Mouse (Mus musculus) liver, embryonic 12.5 days (tissue): ENCODE data around the gene Lypd5. TPM values are rescaled to one million over a fixed set of nuclear protein-coding genes. Genes with fewer than 3 reads are reported as not detected.

Experiments used
- ATAC-seq: fragments of 200-750 bp; cut with Nextera tagmentation; 2 replicates; pipeline ENCODE4 v1.8.0; 2017; ENCODE audit warnings: moderate number of reproducible peaks, mild to moderate bottlenecking, moderate library complexity
- H3K27ac ChIP-seq: fragments of 300-500 bp; sonication (generic); 2 replicates; pipeline ENCODE4 v1.5.1; 2016; ENCODE audit warnings: mild to moderate bottlenecking
- H3K27me3 ChIP-seq: fragments of 300-500 bp; sonication (generic); replicated peaks from 2 replicates; pipeline ENCODE4 v1.6.1; 2016; ENCODE audit warnings: mild to moderate bottlenecking, moderate library complexity
- H3K36me3 ChIP-seq: fragments of 300-500 bp; sonication (generic); 2 replicates; pipeline ENCODE4 v1.6.1; 2016; ENCODE audit warnings: mild to moderate bottlenecking, moderate library complexity
- H3K4me1 ChIP-seq: fragments of 300-500 bp; sonication (generic); 2 replicates; pipeline ENCODE4 v1.6.1; 2016
- H3K4me2 ChIP-seq: fragments of 300-500 bp; sonication (generic); 2 replicates; pipeline ENCODE4 v1.6.1; 2016; ENCODE audit warnings: mild to moderate bottlenecking, moderate library complexity
- H3K4me3 ChIP-seq: fragments of 300-500 bp; sonication (generic); 2 replicates; pipeline ENCODE4 v1.5.1; 2016; ENCODE audit warnings: mild to moderate bottlenecking, moderate library complexity
- H3K9ac ChIP-seq: fragments of 300-500 bp; sonication (generic); 2 replicates; pipeline ENCODE4 v1.6.1; 2016; ENCODE audit warnings: mild to moderate bottlenecking, moderate library complexity
- H3K9me3 ChIP-seq: fragments of 300-500 bp; sonication (generic); replicated peaks from 2 replicates; pipeline ENCODE4 v1.6.1; 2016; ENCODE audit warnings: mild to moderate bottlenecking, moderate library complexity
- WGBS: fragments of 180-500 bp; shearing (Covaris S2); methylation state at CpG from one replicate; pipeline ENCODE4 v1.1.7; 2016; ENCODE audit not compliant: insufficient replicate concordance; 5-methylcytosine and 5-hydroxymethylcytosine counted together
- microRNA-seq: library from miRNA; unstranded; fragments of <30 nt; microRNA quantifications from one replicate; pipeline ENCODE4, GENCODE M21; 2017
- polyA plus RNA-seq: library from polyadenylated mRNA; unstranded; fragments of >200 nt; fragmentation: Nextera tagmentation; extraction: Ambion mirVana; gene quantifications from 2 replicates; pipeline ENCODE4 v1.2.1, GENCODE M21; 2016

Gene Lypd5
- polyA plus RNA-seq, 1 experiment from 2014 or later: not detected

DNA sequence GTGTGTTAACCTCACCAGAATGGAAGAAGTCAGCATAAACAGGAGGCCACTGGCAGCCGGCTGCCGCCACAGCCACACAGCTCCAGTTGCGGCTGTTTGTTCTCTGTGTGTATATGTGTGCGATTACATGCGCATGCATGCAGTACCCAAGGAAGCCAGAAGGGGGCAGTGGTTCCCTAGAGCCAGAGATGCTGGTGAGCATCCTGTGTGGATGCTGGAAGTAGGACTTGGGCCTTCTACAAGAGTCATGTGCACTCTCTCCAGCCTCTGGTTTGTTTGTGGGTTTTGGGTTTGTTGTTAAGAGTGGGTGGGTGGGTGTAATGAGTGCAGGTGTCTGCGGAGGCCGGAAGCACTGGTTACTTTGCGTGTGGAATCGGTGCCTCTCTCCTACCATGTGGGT is 53.9 kb downstream of the Lypd5 start:
- Histone ChIP-seq H3K9me3 (no peaks in the 10 kb centered on the region), H3K4me3 (no peak overlapping the region), H3K27ac (no peak overlapping the region), H3K9ac (no peak overlapping the region), H3K4me1 (peaks cover 68% of the 10 kb centered on the region), H3K36me3 (peaks cover 70% of the 10 kb centered on the region), H3K4me2 (no peak overlapping the region), H3K27me3 (no peaks in the 10 kb centered on the region)
- 95% methylated on average over 9 of the region's 9 CpGs for WGBS
- ATAC-seq: no peak

Small RNAs within 50 kb of the gene (microRNA-seq; reads per million reads assigned to microRNA genes)
- gene Gm27592: not detected

Other genes starting within 250 kb of the Lypd5 start
- gene Zfp112, start 236.9 kb upstream of the Lypd5 start, polyA plus RNA-seq: 1.4 and 1.5 TPM in 2 replicates
- 5.5 and 7.1 TPM in 2 replicates for gene Zfp235, start 215.0 kb upstream of the Lypd5 start, polyA plus RNA-seq
- gene Zfp114, start 174.1 kb upstream of the Lypd5 start, polyA plus RNA-seq: 1.4 and 1.5 TPM in 2 replicates
- 2.1 and 4.2 TPM in 2 replicates for gene Zfp111, start 137.8 kb upstream of the Lypd5 start, polyA plus RNA-seq
- gene Zfp109, start 111.6 kb upstream of the Lypd5 start, polyA plus RNA-seq: 2.0 and 2.7 TPM in 2 replicates
- 0.48 and 0.56 TPM in 2 replicates for gene Zfp108, start 94.4 kb upstream of the Lypd5 start, polyA plus RNA-seq
- 1.9 and 2.2 TPM in 2 replicates for gene Zfp93, start 78.8 kb upstream of the Lypd5 start, polyA plus RNA-seq
- gene Zfp61, start 48.0 kb upstream of the Lypd5 start, polyA plus RNA-seq: 7.1 and 7.7 TPM in 2 replicates
- 3.0 and 3.6 TPM in 2 replicates for gene Zfp94, start 32.5 kb upstream of the Lypd5 start, polyA plus RNA-seq
- gene Tescl, start 15.3 kb upstream of the Lypd5 start, polyA plus RNA-seq: not detected in 2 replicates
- gene Kcnn4, start 21.1 kb downstream of the Lypd5 start, polyA plus RNA-seq: 159 and 161 TPM in 2 replicates
- 22.9 and 23.5 TPM in 2 replicates for gene Smg9, start 50.4 kb downstream of the Lypd5 start, polyA plus RNA-seq
- gene Irgc1, start 103.1 kb downstream of the Lypd5 start, polyA plus RNA-seq: not detected in 2 replicates
- 2.6 and 2.8 TPM in 2 replicates for gene Plaur, start 113.3 kb downstream of the Lypd5 start, polyA plus RNA-seq
- 0.28 and 0.35 TPM in 2 replicates for gene Cadm4, start 132.8 kb downstream of the Lypd5 start, polyA plus RNA-seq
- 12.4 and 14.2 TPM in 2 replicates for gene Zfp428, start 157.8 kb downstream of the Lypd5 start, polyA plus RNA-seq
- 0.20 and 0.24 TPM in 2 replicates for gene AC161166.1, start 163.3 kb downstream of the Lypd5 start, polyA plus RNA-seq
- gene Irgq, start 181.5 kb downstream of the Lypd5 start, polyA plus RNA-seq: 2.8 and 3.1 TPM in 2 replicates
- gene Pinlyp, start 196.9 kb downstream of the Lypd5 start, polyA plus RNA-seq: not detected in 2 replicates
- 61.5 and 63.0 TPM in 2 replicates for gene Xrcc1, start 197.1 kb downstream of the Lypd5 start, polyA plus RNA-seq
- 15.1 and 17.0 TPM in 2 replicates for gene Ethe1, start 238.3 kb downstream of the Lypd5 start, polyA plus RNA-seq
- gene Zfp575, start 238.4 kb downstream of the Lypd5 start, polyA plus RNA-seq: 0.41 and 0.57 TPM in 2 replicates